Mouse (Mus musculus): ENCODE results near the gene Ankrd52. TPM values are rescaled to one million over a fixed set of nuclear protein-coding genes. Genes with fewer than 3 reads are reported as not detected.

Gene Ankrd52
- polyA plus RNA-seq, 1 experiment from 2014 or later = 8.4 TPM

DNA sequence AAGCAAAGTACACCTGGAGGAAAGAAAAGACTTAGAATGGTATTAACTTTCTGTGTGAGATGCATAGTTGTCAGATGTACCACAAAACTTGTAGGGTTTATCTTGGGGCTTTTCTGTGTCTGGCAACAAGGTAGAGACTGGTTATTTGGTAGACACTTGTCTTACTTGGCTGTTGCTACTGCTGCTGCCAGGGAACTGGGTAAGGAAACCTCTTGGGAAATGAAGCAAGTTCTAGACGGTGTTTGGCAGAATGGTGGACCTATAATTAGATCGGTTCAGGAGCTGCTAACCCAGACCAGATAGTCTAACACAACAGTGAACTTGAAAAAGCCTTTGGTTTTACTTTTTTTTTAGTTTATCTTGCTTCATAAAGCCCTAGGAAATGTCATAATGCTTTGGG is 38.0 kb upstream of the Ankrd52 start:
- Histone ChIP-seq H3K27ac (ENCODE audit: low read length) (no peak overlapping the region), H3K4me3 (ENCODE audit: low read length) (peak overlapping the region; percentile 74), H3K9me3 (ENCODE audit: control insufficient read depth, low read length) (no peaks in the 10 kb centered on the region), H3K36me3 (ENCODE audit: control insufficient read depth, insufficient read depth, low read length) (no peaks in the 10 kb centered on the region), H3K4me2 (ENCODE audit: low read depth, low read length) (peak overlapping the region; percentile 79), H3K27me3 (ENCODE audit: control insufficient read depth, insufficient read depth, low read depth, low read length) (no peaks in the 10 kb centered on the region), H3K4me1 (replicated peaks; ENCODE audit: control insufficient read depth, insufficient read depth, low read length) (peaks cover 9% of the 10 kb centered on the region), H3K9ac (ENCODE audit: low read length) (peak overlapping the region; percentile 82)
- WGBS = 61% methylated on average over 2 of the region's 2 CpGs
- no peak for ATAC-seq (ENCODE audit: low read depth)

DNA sequence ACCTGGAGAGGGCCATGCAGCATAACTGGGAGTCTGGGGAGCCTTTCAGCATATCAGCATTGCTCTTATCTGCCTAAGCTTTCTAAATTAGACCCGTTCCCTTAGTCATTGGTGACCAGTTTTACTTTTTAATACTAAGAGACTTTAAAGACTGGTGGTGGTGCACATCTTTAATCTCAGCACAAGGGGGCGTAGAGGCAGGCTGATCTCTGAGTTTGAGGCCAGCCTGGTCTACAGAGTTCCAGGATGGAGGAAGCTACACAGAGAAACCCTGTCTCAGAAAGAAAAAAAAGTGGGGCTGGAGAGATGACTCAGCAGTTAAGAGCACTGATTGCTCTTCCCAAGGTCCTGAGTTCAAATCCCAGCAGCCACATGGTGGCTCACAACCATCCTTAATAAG is 36.7 kb upstream of the Ankrd52 start:
- no peak overlapping the region for H3K4me2 ChIP-seq (ENCODE audit: low read depth, low read length)
- H3K4me3 ChIP-seq (ENCODE audit: low read length) = no peak overlapping the region
- no peaks in the 10 kb centered on the region for H3K27me3 ChIP-seq (ENCODE audit: control insufficient read depth, insufficient read depth, low read depth, low read length)
- no peak for ATAC-seq (ENCODE audit: low read depth)
- no peaks in the 10 kb centered on the region for H3K36me3 ChIP-seq (ENCODE audit: control insufficient read depth, insufficient read depth, low read length)
- no peaks in the 10 kb centered on the region for H3K9me3 ChIP-seq (ENCODE audit: control insufficient read depth, low read length)
- H3K4me1 ChIP-seq (replicated peaks; ENCODE audit: control insufficient read depth, insufficient read depth, low read length) = peaks cover 19% of the 10 kb centered on the region
- 65% methylated on average over 2 of the region's 2 CpGs for WGBS
- no peak overlapping the region for H3K9ac ChIP-seq (ENCODE audit: low read length)
- no peak overlapping the region for H3K27ac ChIP-seq (ENCODE audit: low read length)

DNA sequence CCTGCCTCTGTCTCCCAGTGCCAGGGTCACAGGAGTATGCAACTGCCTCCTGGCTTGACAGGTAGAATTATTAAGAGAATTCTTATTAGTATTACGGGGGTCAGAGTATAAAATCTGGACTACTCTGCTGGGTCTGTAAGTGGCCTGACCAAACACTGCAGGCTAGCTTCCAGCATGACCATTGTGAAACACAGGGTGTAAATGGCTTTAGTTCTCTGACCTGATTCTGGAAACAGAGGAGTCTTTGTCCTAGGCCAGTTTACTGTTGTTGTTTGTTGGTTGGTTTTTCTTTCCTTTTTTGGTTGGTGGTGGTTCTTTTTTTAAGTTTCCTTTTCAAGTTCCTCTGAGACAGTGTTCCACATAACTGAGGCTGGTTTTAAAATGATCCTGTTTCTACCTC is 33.5 kb upstream of the Ankrd52 start:
- 88% methylated on average over 1 of the region's 1 CpGs for WGBS
- Histone ChIP-seq H3K4me2 (ENCODE audit: low read depth, low read length) (no peak overlapping the region), H3K9ac (ENCODE audit: low read length) (no peak overlapping the region), H3K9me3 (ENCODE audit: control insufficient read depth, low read length) (no peaks in the 10 kb centered on the region), H3K27me3 (ENCODE audit: control insufficient read depth, insufficient read depth, low read depth, low read length) (no peaks in the 10 kb centered on the region), H3K4me3 (ENCODE audit: low read length) (no peak overlapping the region), H3K4me1 (replicated peaks; ENCODE audit: control insufficient read depth, insufficient read depth, low read length) (peaks cover 23% of the 10 kb centered on the region), H3K36me3 (ENCODE audit: control insufficient read depth, insufficient read depth, low read length) (no peaks in the 10 kb centered on the region), H3K27ac (ENCODE audit: low read length) (peak overlapping the region; percentile 46; the same call in 1 of the 2 replicates)
- no peak for ATAC-seq (ENCODE audit: low read depth)

DNA sequence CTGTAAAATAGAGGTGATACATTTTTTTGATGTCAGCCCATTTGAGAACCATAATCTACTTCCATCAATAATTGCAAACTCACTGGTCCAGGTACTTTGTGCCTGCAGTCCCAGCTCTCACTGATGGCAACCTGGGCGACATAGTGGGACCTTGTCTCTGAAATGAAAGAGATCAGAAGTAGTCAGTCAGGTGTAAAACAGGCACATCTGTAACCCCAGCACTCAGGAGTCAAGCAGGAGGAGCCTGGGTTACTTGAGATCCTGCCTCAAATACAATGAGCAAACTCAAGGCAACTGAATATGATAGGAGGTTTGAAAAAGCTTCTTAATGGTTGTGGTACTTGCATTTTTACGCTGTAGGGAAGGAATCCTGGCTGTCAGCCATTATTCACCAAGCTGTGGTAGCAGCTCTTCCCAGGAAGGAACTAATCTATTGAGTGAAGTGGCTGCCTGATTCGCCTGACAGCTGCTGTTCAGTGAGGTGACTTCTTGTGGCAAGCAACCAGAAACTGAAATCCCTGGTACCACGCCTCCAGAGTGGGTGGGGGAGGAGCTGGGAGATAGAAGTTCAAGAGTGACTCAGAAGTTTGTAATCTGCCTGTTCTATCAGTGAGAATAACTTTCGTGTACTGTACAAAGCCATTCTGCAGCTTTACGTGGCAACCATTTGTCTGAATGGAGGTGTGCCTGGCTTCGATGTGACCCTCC is 32.2 kb upstream of the Ankrd52 start:
- ATAC-seq (ENCODE audit: low read depth) = peak; percentile 95
- peaks cover 14% of the 10 kb centered on the region for H3K4me1 ChIP-seq (replicated peaks; ENCODE audit: control insufficient read depth, insufficient read depth, low read length)
- 0 out of 2 replicates have a peak overlapping the region, but pooled peaks have one; percentile 23 for H3K9ac ChIP-seq (ENCODE audit: low read length)
- H3K4me2 ChIP-seq (ENCODE audit: low read depth, low read length) = peak overlapping the region; percentile 51
- H3K27ac ChIP-seq (ENCODE audit: low read length) = peak overlapping the region; percentile 59
- WGBS = 10% methylated on average over 7 of the region's 7 CpGs
- no peaks in the 10 kb centered on the region for H3K36me3 ChIP-seq (ENCODE audit: control insufficient read depth, insufficient read depth, low read length)
- no peaks in the 10 kb centered on the region for H3K27me3 ChIP-seq (ENCODE audit: control insufficient read depth, insufficient read depth, low read depth, low read length)
- no peaks in the 10 kb centered on the region for H3K9me3 ChIP-seq (ENCODE audit: control insufficient read depth, low read length)
- peak overlapping the region; percentile 30 for H3K4me3 ChIP-seq (ENCODE audit: low read length)

DNA sequence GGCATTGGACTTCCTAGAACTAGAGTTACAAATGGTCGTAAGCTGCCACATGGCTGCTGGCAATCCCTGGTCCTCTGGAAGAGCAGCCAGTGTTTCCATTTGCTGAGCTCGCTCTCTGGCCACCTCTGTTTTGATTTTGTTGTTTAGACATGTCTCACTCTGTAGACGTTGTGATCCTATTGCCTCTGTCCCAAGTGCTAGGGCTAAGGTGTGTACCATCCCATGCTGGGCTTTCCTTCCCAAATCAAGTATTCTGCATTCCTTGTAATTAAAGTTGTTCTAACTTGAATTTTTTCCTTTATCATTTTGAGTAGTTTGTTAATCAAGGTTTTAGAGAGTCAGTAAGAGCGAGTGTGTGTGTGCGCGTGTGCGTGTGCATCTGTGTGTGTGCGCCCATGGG is 29.4 kb upstream of the Ankrd52 start:
- Histone ChIP-seq H3K27me3 (ENCODE audit: control insufficient read depth, insufficient read depth, low read depth, low read length) (no peaks in the 10 kb centered on the region), H3K27ac (ENCODE audit: low read length) (no peak overlapping the region), H3K9me3 (ENCODE audit: control insufficient read depth, low read length) (no peaks in the 10 kb centered on the region), H3K4me1 (replicated peaks; ENCODE audit: control insufficient read depth, insufficient read depth, low read length) (peaks cover 14% of the 10 kb centered on the region), H3K36me3 (ENCODE audit: control insufficient read depth, insufficient read depth, low read length) (peaks cover 15% of the 10 kb centered on the region), H3K4me3 (ENCODE audit: low read length) (no peak overlapping the region), H3K9ac (ENCODE audit: low read length) (no peak overlapping the region), H3K4me2 (ENCODE audit: low read depth, low read length) (no peak overlapping the region)
- WGBS = 87% methylated on average over 8 of the region's 8 CpGs
- no peak for ATAC-seq (ENCODE audit: low read depth)

DNA sequence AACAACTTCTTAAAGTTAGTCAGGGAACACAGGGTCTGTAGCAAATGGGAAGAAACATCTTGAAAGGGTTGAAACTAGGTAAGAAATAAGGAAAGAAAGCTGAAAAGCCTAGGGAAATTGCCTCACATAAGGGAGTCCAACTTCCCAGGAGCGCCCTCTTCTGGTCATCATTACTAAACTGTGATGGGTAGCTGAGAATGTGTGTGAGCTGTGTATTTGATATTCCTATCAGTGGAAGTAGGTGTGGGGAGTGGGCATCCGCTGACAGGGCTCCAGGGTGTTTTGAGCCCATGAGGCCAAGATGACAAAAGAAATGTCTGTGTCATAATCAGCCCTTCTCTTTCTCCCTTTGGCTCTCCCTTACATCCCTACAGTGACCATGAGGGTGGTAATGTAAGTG is 18.1 kb upstream of the Ankrd52 start:
- H3K36me3 ChIP-seq (ENCODE audit: control insufficient read depth, insufficient read depth, low read length) = peaks cover 57% of the 10 kb centered on the region
- H3K4me3 ChIP-seq (ENCODE audit: low read length) = no peak overlapping the region
- 0 out of 2 replicates have a peak, but pooled peaks have one; percentile 56 for ATAC-seq (ENCODE audit: low read depth)
- no peaks in the 10 kb centered on the region for H3K4me1 ChIP-seq (replicated peaks; ENCODE audit: control insufficient read depth, insufficient read depth, low read length)
- H3K9me3 ChIP-seq (ENCODE audit: control insufficient read depth, low read length) = no peaks in the 10 kb centered on the region
- no peak overlapping the region for H3K27ac ChIP-seq (ENCODE audit: low read length)
- 36% methylated on average over 2 of the region's 2 CpGs for WGBS
- H3K9ac ChIP-seq (ENCODE audit: low read length) = no peak overlapping the region
- H3K27me3 ChIP-seq (ENCODE audit: control insufficient read depth, insufficient read depth, low read depth, low read length) = no peaks in the 10 kb centered on the region
- no peak overlapping the region for H3K4me2 ChIP-seq (ENCODE audit: low read depth, low read length)

DNA sequence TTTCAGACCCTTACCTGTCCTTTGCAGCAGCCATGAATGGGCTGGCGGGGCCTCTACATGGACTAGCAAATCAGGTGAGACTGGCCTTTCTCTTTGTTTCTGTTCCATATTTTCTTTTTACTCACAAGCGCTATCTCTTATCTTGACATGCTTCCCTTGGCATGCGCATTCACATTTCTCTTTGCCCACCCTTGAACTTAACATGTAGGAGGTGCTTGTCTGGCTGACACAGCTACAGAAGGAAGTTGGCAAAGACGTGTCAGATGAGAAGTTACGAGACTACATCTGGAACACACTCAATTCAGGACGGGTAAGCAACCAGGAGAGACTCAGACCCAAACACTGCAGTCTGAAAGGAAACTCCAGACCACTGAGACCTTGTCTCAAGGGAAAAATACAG is 17.7 kb upstream of the Ankrd52 start:
- no peak overlapping the region for H3K27ac ChIP-seq (ENCODE audit: low read length)
- H3K36me3 ChIP-seq (ENCODE audit: control insufficient read depth, insufficient read depth, low read length) = peaks cover 53% of the 10 kb centered on the region

DNA sequence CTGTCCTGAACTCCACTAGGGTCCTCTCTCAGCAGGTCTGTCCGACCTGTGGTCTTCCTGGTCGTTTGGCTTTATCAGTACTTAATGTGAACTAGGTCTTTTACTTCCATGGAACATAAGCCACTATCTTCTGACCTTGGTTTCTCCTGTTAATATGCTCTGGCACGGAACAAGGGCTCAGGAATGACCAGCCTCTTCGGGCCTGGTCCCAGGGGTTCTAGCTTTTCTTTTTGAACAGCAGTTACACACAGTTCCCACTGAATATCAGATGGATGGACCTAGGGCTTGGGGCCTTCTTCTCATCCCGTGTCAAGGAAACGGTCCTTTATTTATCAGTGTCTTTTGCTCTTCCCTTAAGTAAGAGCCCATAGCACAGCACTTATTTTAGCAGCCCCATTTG is 15.1 kb upstream of the Ankrd52 start:
- Histone ChIP-seq H3K4me2 (ENCODE audit: low read depth, low read length) (no peak overlapping the region), H3K36me3 (ENCODE audit: control insufficient read depth, insufficient read depth, low read length) (peaks cover 45% of the 10 kb centered on the region), H3K9me3 (ENCODE audit: control insufficient read depth, low read length) (no peaks in the 10 kb centered on the region), H3K27me3 (ENCODE audit: control insufficient read depth, insufficient read depth, low read depth, low read length) (no peaks in the 10 kb centered on the region), H3K27ac (ENCODE audit: low read length) (no peak overlapping the region), H3K4me1 (replicated peaks; ENCODE audit: control insufficient read depth, insufficient read depth, low read length) (no peaks in the 10 kb centered on the region), H3K9ac (ENCODE audit: low read length) (no peak overlapping the region), H3K4me3 (ENCODE audit: low read length) (no peak overlapping the region)
- 84% methylated on average over 6 of the region's 6 CpGs for WGBS
- no peak for ATAC-seq (ENCODE audit: low read depth)

More for the DNA sequence above, 17.7 kb upstream of the Ankrd52 start:
- no peak overlapping the region for H3K9ac ChIP-seq (ENCODE audit: low read length)
- H3K9me3 ChIP-seq (ENCODE audit: control insufficient read depth, low read length) = no peaks in the 10 kb centered on the region
- no peak for ATAC-seq (ENCODE audit: low read depth)
- H3K4me3 ChIP-seq (ENCODE audit: low read length) = no peak overlapping the region
- 79% methylated on average over 6 of the region's 6 CpGs for WGBS
- H3K4me2 ChIP-seq (ENCODE audit: low read depth, low read length) = no peak overlapping the region
- H3K27me3 ChIP-seq (ENCODE audit: control insufficient read depth, insufficient read depth, low read depth, low read length) = no peaks in the 10 kb centered on the region
- H3K4me1 ChIP-seq (replicated peaks; ENCODE audit: control insufficient read depth, insufficient read depth, low read length) = no peaks in the 10 kb centered on the region

DNA sequence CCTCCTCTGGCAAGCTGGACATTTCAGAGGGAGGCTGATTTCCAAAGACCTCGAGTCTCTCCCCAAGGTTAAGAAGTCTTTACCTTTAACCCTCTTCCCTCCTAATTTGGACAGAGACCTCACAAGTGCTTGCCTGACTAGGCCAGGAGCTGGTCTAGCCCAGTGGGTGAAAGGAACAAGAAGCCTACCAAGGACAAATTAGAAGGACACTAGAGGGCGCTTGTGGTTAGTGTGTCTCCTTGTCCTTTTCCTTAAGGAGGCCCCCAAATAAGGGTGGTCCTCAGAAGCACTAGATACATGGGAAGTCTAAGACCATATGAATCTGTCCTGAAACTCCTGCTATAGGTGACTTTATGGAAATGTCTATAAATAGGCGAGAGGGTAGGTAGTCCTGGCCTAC is 14.3 kb upstream of the Ankrd52 start:
- ATAC-seq (ENCODE audit: low read depth) = peak; percentile 50; the same call in 1 of the 2 replicates
- H3K36me3 ChIP-seq (ENCODE audit: control insufficient read depth, insufficient read depth, low read length) = peaks cover 42% of the 10 kb centered on the region
- no peak overlapping the region for H3K27ac ChIP-seq (ENCODE audit: low read length)
- peaks cover 2% of the 10 kb centered on the region for H3K4me1 ChIP-seq (replicated peaks; ENCODE audit: control insufficient read depth, insufficient read depth, low read length)
- H3K9ac ChIP-seq (ENCODE audit: low read length) = no peak overlapping the region
- H3K27me3 ChIP-seq (ENCODE audit: control insufficient read depth, insufficient read depth, low read depth, low read length) = no peaks in the 10 kb centered on the region
- H3K9me3 ChIP-seq (ENCODE audit: control insufficient read depth, low read length) = no peaks in the 10 kb centered on the region
- WGBS = 43% methylated on average over 3 of the region's 3 CpGs
- H3K4me3 ChIP-seq (ENCODE audit: low read length) = no peak overlapping the region
- no peak overlapping the region for H3K4me2 ChIP-seq (ENCODE audit: low read depth, low read length)

All from lung, embryonic 16.5 days (tissue).